Mouse (Mus musculus): Measurements from ENCODE around the gene Kcnj9.

DNA sequence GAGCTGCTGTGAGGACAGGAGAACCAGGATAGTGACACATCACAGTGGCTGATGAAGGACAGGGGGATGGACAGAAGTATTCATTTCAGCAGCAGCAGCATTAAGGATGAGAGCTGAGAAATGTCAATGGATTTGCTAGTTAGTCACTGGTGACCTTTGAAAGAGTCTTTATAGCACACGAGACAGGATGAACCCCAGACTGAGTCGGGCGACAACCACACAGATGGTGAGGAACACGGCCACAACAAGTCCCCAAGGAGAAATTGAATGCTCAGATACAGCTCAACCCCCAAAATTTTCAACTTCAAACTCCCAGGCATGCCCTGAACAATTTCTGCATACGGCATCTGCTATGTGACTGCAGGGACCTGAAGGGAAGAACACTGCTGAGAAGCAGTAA is 42.4 kb downstream of the Kcnj9 start:
- TF ChIP-seq CTCF (IDR thresholded peaks at IDR 0.05; ENCODE audit: extremely low read depth, insufficient read length, insufficient replicate concordance, low read depth, low read length) (no peak), POLR2A (IDR thresholded peaks at IDR 0.05; ENCODE audit: low read depth, low read length) (no peak)
